Mouse (Mus musculus) brain, embryonic 14.5 days (tissue): ENCODE measurements around the gene Cgnl1.

Source experiments
- CTCF ChIP-seq: fragments of 200-500 bp; IDR thresholded peaks from 2 replicates; pipeline ENCODE4 v1.5.1; 2012; ENCODE audit warnings: inconsistent platforms, mild to moderate bottlenecking, moderate library complexity, borderline replicate concordance; ENCODE audit not compliant: insufficient read depth, insufficient read length; ENCODE audit errors: extremely low read depth
- POLR2A ChIP-seq: fragments of 200-500 bp; IDR thresholded peaks from 2 replicates; pipeline ENCODE4 v1.6.1; 2012; ENCODE audit warnings: mild to moderate bottlenecking, inconsistent platforms, borderline replicate concordance; ENCODE audit not compliant: poor library complexity, insufficient read depth, insufficient read length, severe bottlenecking; ENCODE audit errors: extremely low read depth

DNA sequence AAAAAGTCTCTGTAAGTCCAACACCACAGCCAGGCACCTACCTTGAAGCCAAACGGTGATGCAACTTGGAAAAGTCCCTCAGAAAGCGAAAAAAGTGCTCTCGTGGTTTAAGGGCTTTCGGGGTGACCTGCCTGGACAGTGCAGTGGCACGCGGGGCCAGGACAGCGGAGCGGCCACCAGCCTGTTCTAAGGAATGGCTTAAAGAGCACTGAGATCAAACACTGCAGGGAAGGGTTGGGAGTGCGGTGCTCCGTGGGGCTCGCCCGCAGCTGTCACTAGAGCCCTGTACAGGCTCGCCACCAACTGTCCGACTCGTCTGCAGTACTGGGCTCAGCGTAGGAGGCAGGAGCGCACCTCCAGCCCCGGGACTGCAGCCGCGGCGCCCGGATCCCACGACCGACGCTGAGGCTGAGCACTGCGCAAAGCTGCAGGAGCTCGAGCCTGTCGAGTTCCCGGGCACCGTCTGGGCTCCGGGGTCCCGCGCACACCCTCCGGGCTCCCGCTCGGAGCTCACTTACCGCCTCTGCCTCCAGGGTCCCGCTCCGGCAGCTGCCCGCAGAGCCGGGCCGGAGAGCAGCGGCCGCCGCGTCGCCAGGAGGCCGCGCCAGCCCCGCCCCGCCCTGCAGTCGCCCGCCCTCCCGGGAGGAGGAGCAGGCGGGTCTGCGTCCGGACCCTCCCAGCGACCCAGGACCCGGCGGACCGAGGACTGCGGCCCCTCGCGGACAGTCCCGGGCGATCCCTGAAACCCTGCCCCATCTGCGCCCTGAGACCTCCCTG, at the start of gene Cgnl1:
- TF ChIP-seq CTCF (no peak), POLR2A (0 out of 2 replicates have a peak, but pooled peaks have one; percentile 20)
